Mouse (Mus musculus) embryonic fibroblast, embryonic 13.5 days (primary cell): Measurements from ENCODE around the gene Egf.

Experiments used
- CTCF ChIP-seq: IDR thresholded peaks from 2 replicates; pipeline ENCODE4 v1.5.1; 2011; ENCODE audit warnings: mild to moderate bottlenecking, control low read depth, low read length, moderate library complexity, borderline replicate concordance; ENCODE audit not compliant: insufficient read depth
- POLR2A ChIP-seq: IDR thresholded peaks from 2 replicates; pipeline ENCODE4 v1.6.1; 2011; ENCODE audit warnings: low read depth, mild to moderate bottlenecking, control low read depth, low read length, moderate library complexity

GRCm38 (mm10) chr3:129652476-129652875 is 102.6 kb downstream of the Egf start:
- TF ChIP-seq CTCF (no peak), POLR2A (no peak)
